8 mouse cellular contexts compared by ENCODE assay signal in the genomic region with DNA sequence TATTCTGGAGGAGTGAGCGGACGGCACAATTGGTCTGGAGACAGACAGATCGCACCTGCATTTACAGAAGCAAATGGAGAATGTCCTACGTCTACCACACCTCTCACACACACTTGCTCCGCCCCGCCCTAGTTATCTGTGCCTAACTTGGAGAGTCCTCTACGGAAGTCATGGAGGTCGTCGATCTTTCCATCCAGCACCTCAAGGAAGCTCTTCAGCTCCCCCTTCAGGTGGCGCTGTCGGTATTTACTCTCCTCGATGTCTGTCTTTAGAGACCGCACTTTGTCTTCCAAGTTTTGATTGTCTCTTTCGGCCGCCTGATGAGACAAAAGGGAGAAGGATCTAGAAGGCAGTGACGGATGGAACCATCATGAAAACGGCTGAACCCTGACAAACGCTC. TPM values are rescaled to one million over a fixed set of nuclear protein-coding genes. Genes with fewer than 3 reads are reported as not detected.
DNase-seq lines count a peak whose midpoint lies in the region; ATAC-seq and TF ChIP-seq lines count a peak whose summit lies in the region.

No protein-coding gene starts in this region.

- no peak for TF ChIP-seq POLR2A in olfactory bulb, adult 2 months (IDR thresholded peaks at IDR 0.05; ENCODE audit: insufficient read depth, low read depth, low read length)

- no peaks in the 10 kb centered on the region for H3K36me3 ChIP-seq in embryonic facial prominence, embryonic 14.5 days (ENCODE audit: control insufficient read depth, insufficient read depth, low read length)
- H3K36me3 ChIP-seq in midbrain, embryonic 15.5 days (replicated peaks), result no peaks in the 10 kb centered on the region
- peaks cover 3% of the 10 kb centered on the region; the same call in 1 of the 2 replicates for H3K36me3 ChIP-seq in forebrain, embryonic 12.5 days (replicated peaks)

- peak; percentile 44; the same call in 1 of the 2 replicates for TF ChIP-seq CTCF in olfactory bulb, adult 2 months (IDR thresholded peaks at IDR 0.05; ENCODE audit: insufficient read depth, low read depth, low read length)

- ATAC-seq in embryonic facial prominence, embryonic 14.5 days (ENCODE audit: low read depth), result no peak
- no peak for ATAC-seq in midbrain, embryonic 15.5 days (replicated peaks)
- no peak for ATAC-seq in forebrain, embryonic 12.5 days (ENCODE audit: low FRiP score)

- no peak overlapping the region for H3K4me3 ChIP-seq in embryonic facial prominence, embryonic 14.5 days (ENCODE audit: low read depth, low read length)
- H3K4me3 ChIP-seq in olfactory bulb, adult 2 months (ENCODE audit: insufficient read depth, low read depth, low read length), result no peak overlapping the region
- H3K4me3 ChIP-seq in midbrain, embryonic 15.5 days, result no peak overlapping the region
- no peak overlapping the region for H3K4me3 ChIP-seq in forebrain, embryonic 12.5 days (replicated peaks)

- no peaks in the 10 kb centered on the region for H3K9me3 ChIP-seq in embryonic facial prominence, embryonic 14.5 days (ENCODE audit: control insufficient read depth, low read length)
- no peaks in the 10 kb centered on the region for H3K9me3 ChIP-seq in midbrain, embryonic 15.5 days
- no peaks in the 10 kb centered on the region for H3K9me3 ChIP-seq in forebrain, embryonic 12.5 days

- no peak overlapping the region for H3K9ac ChIP-seq in embryonic facial prominence, embryonic 14.5 days (ENCODE audit: low read depth, low read length)
- H3K9ac ChIP-seq in midbrain, embryonic 15.5 days, result no peak overlapping the region
- no peak overlapping the region for H3K9ac ChIP-seq in forebrain, embryonic 12.5 days

- H3K27ac ChIP-seq in embryonic facial prominence, embryonic 14.5 days (replicated peaks; ENCODE audit: low read depth, low read length), result no peak overlapping the region
- no peak overlapping the region for H3K27ac ChIP-seq in olfactory bulb, adult 2 months (ENCODE audit: insufficient read depth, low read depth, low read length)
- H3K27ac ChIP-seq in midbrain, embryonic 15.5 days, result no peak overlapping the region
- no peak overlapping the region for H3K27ac ChIP-seq in forebrain, embryonic 12.5 days

- no peaks in the 10 kb centered on the region for H3K4me1 ChIP-seq in embryonic facial prominence, embryonic 14.5 days (ENCODE audit: control insufficient read depth, insufficient read depth, low read length)
- H3K4me1 ChIP-seq in olfactory bulb, adult 2 months (ENCODE audit: control insufficient read depth, insufficient read depth, low read length), result no peaks in the 10 kb centered on the region
- no peaks in the 10 kb centered on the region for H3K4me1 ChIP-seq in midbrain, embryonic 15.5 days
- H3K4me1 ChIP-seq in forebrain, embryonic 12.5 days, result no peaks in the 10 kb centered on the region

- WGBS in embryonic facial prominence, embryonic 14.5 days, result 63% methylated on average over 18 of the region's 18 CpGs
- WGBS in olfactory bulb, adult 2 months, result 58% methylated on average over 18 of the region's 18 CpGs
- WGBS in midbrain, embryonic 15.5 days, result 65% methylated on average over 18 of the region's 18 CpGs
- 61% methylated on average over 18 of the region's 18 CpGs for WGBS in forebrain, embryonic 12.5 days

- H3K4me2 ChIP-seq in embryonic facial prominence, embryonic 14.5 days (ENCODE audit: low read depth, low read length), result no peak overlapping the region
- no peak overlapping the region for H3K4me2 ChIP-seq in midbrain, embryonic 15.5 days
- no peak overlapping the region for H3K4me2 ChIP-seq in forebrain, embryonic 12.5 days

- no peaks in the 10 kb centered on the region for H3K27me3 ChIP-seq in embryonic facial prominence, embryonic 14.5 days (replicated peaks; ENCODE audit: control insufficient read depth, insufficient read depth, low read length)
- H3K27me3 ChIP-seq in midbrain, embryonic 15.5 days (replicated peaks), result no peaks in the 10 kb centered on the region
- H3K27me3 ChIP-seq in forebrain, embryonic 12.5 days, result no peaks in the 10 kb centered on the region

- peak; percentile 19 for DNase-seq in gastrocnemius, adult 18-20 months (ENCODE audit: low spot score)
- no peak for DNase-seq in gastrocnemius, postnatal 25 days
- DNase-seq in ovary, postnatal 14 days (ENCODE audit: low spot score), result peak; percentile 9
- no peak for DNase-seq in ovary, adult 18-20 months (ENCODE audit: low spot score)
- peak; percentile 20 for DNase-seq in embryonic facial prominence, embryonic 14.5 days (ENCODE audit: low spot score)

RNA-seq across cellular contexts. Expression of gene Whamm, which starts 39.1 kb away (rescaled TPM):
- total RNA-seq in gastrocnemius, adult 18-20 months (2021), result 1 to 10 TPM; 7.9 to 8.8 TPM
- total RNA-seq in gastrocnemius, postnatal 25 days (2021), result 1 to 10 TPM; 5.8 to 6.5 TPM
- 6.9 and 7.3 TPM in 2 replicates for polyA plus RNA-seq in embryonic facial prominence, embryonic 14.5 days (2014; fragmentation: Nextera tagmentation; extraction: Ambion mirVana)
- not detected in 2 replicates for polyA plus RNA-seq in olfactory bulb, adult 2 months (2012; ENCODE audit: insufficient read depth, insufficient read length, low replicate concordance, missing spikeins)
- 6.0 and 6.9 TPM in 2 replicates for polyA plus RNA-seq in midbrain, embryonic 15.5 days (2015; fragmentation: Nextera tagmentation; extraction: Ambion mirVana)
- 5.9 and 6.0 TPM in 2 replicates for polyA plus RNA-seq in forebrain, embryonic 12.5 days (2016; fragmentation: Nextera tagmentation; extraction: Ambion mirVana)

RNA-seq across cellular contexts. Expression of gene Fsd2, which starts 43.4 kb away (rescaled TPM):
- 100 to 1,000 TPM; 325 to 384 TPM for total RNA-seq in gastrocnemius, adult 18-20 months (2021)
- 100 to 1,000 TPM; 240 to 314 TPM for total RNA-seq in gastrocnemius, postnatal 25 days (2021)
- 3.7 and 5.0 TPM in 2 replicates for polyA plus RNA-seq in embryonic facial prominence, embryonic 14.5 days (2014; fragmentation: Nextera tagmentation; extraction: Ambion mirVana)
- not detected in 2 replicates for polyA plus RNA-seq in olfactory bulb, adult 2 months (2012; ENCODE audit: insufficient read depth, insufficient read length, low replicate concordance, missing spikeins)
- 0.17 and 0.29 TPM in 2 replicates for polyA plus RNA-seq in midbrain, embryonic 15.5 days (2015; fragmentation: Nextera tagmentation; extraction: Ambion mirVana)
- polyA plus RNA-seq in forebrain, embryonic 12.5 days (2016; fragmentation: Nextera tagmentation; extraction: Ambion mirVana), result 0.27 and 0.31 TPM in 2 replicates

Comparison
In these comparisons a context has a peak if more than half of its experiments do, and no peak if none do; other contexts are left out.
1. DNase-seq: peak in gastrocnemius, adult 18-20 months (single experiment), ovary, postnatal 14 days (single experiment) and embryonic facial prominence, embryonic 14.5 days (single experiment); none in gastrocnemius, postnatal 25 days (single experiment) and ovary, adult 18-20 months (single experiment).